Mouse (Mus musculus) megakaryocyte, embryonic 14.5 days (primary cell): Measurements from ENCODE around the gene Ablim1.

Source experiments
- FLI1 ChIP-seq: IDR thresholded peaks from 2 replicates; pipeline ENCODE4 v1.6.1; 2012; ENCODE audit warnings: low read length, inconsistent platforms, mixed read lengths
- GATA1 ChIP-seq: IDR thresholded peaks from 3 replicates; pipeline ENCODE4 v1.6.1; 2012; ENCODE audit warnings: mixed read lengths, low read length, inconsistent platforms, borderline replicate concordance

- TF ChIP-seq GATA1 = no peak
- no peak for TF ChIP-seq FLI1
Observed at GRCm38 (mm10) chr19:57237534-57237933, 77.2 kb downstream of the Ablim1 start.
